Comparison of ENCODE assay signal across 14 mouse cellular contexts in the genomic region with DNA sequence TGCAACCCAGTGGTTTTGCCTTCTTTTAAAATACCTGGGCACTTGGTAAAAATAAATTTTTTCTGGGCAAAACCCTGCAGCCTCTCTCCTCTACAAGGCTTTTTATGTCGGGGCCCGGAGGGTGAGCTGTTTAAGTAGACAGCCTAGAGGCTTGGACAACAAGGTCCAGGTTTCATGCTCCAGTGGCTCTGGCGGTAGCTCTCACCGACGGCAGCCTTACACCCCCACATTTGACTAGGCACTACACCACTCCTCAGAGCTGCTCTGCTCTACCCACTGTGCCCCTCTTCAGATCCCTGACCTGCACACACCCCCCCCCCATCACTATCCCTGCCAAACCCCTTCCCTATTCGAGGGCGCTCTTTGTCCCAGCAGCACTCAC.
"Had no signal": no experiment of that assay in that cellular context is flagged by ENCODE, and none has a peak within 500 bp of the region (broad histone marks: within the 10 kb centered on the region; RNA-seq: fewer than 3 reads in every experiment).

No protein-coding gene starts in this region.

- H3K27me3 ChIP-seq: limb, embryonic 15.5 days had no signal

- H3K4me2 ChIP-seq: kidney, embryonic 15.5 days; limb, embryonic 15.5 days; liver, embryonic 12.5 days; lung, embryonic 14.5 days; midbrain, embryonic 12.5 days had no signal

- H3K4me1 ChIP-seq: liver, embryonic 12.5 days had no signal

- H3K9ac ChIP-seq: kidney, embryonic 15.5 days; limb, embryonic 15.5 days; liver, embryonic 12.5 days; lung, embryonic 14.5 days; midbrain, embryonic 12.5 days had no signal

- H3K4me3 ChIP-seq: kidney, embryonic 15.5 days; limb, embryonic 15.5 days; liver, embryonic 12.5 days; midbrain, embryonic 12.5 days had no signal

- H3K9me3 ChIP-seq: kidney, embryonic 15.5 days; limb, embryonic 15.5 days; liver, embryonic 12.5 days; midbrain, embryonic 12.5 days had no signal

- DNase-seq: kidney, adult 18-20 months; kidney, postnatal 25 days; layer of hippocampus, postnatal 36 days; lung, embryonic 14.5 days; lung, postnatal 10 days; lung, postnatal 4 days; right cerebral cortex, postnatal 4 days; spleen, adult 18-20 months; thymus, adult 18-20 months; thymus, postnatal 14 days had no signal

- ATAC-seq: liver, embryonic 12.5 days had no signal

- H3K36me3 ChIP-seq: kidney, embryonic 15.5 days; limb, embryonic 15.5 days; liver, embryonic 12.5 days; midbrain, embryonic 12.5 days had no signal

- H3K27ac ChIP-seq: kidney, embryonic 15.5 days; limb, embryonic 15.5 days; liver, embryonic 12.5 days; midbrain, embryonic 12.5 days had no signal
